Mouse (Mus musculus) mouse embryonic stem cell (cell line): ENCODE measurements around the gene Ms4a4d.
"Not testable (repeated sequence)": the region's sequence is repeated elsewhere in the genome, so short reads cannot be mapped to it uniquely, and the experiment has no call there.

Source experiments
- in situ Hi-C, 2 experiments: fragments of 300-500 bp; cut with MboI; formaldehyde crosslinking; loops; 1 replicate in 1 of 2; 3 replicates in 1 of 2; pipeline ENCODE4 v1.14.3; 2019 to 2020; ENCODE audit warnings: low sequenced_read_pairs in 2 of 2, low pct_unique_long_range_greater_than_20kb in 1 of 2, mixed read lengths in 1 of 2; ENCODE audit not compliant: unreplicated experiment in 1 of 2

Gene Ms4a4d

DNA sequence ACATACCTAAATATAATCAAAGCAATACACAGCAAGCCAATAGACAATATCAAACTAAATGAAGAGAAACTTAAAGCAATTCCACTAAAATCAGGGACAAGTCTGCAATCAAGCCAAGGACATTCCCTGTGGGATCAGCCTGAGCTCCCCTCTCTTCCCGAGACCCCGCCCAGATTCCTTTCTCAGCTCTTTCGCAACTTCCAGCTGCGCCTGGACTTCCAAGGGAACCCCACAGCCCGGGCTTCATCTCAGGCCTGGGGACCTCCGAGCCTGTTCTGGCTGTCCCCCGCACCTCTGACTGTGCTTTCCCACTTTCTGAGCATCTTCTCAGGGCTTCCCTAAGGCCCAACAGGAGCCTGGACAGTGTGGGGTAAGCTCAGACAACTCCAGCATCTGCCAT lies at the start of gene Ms4a4d:
TSS of gene Ms4a4d (plus strand) at position 209 of the 400 bp plus-strand sequence.
- in situ Hi-C loops = no loop called here

DNA sequence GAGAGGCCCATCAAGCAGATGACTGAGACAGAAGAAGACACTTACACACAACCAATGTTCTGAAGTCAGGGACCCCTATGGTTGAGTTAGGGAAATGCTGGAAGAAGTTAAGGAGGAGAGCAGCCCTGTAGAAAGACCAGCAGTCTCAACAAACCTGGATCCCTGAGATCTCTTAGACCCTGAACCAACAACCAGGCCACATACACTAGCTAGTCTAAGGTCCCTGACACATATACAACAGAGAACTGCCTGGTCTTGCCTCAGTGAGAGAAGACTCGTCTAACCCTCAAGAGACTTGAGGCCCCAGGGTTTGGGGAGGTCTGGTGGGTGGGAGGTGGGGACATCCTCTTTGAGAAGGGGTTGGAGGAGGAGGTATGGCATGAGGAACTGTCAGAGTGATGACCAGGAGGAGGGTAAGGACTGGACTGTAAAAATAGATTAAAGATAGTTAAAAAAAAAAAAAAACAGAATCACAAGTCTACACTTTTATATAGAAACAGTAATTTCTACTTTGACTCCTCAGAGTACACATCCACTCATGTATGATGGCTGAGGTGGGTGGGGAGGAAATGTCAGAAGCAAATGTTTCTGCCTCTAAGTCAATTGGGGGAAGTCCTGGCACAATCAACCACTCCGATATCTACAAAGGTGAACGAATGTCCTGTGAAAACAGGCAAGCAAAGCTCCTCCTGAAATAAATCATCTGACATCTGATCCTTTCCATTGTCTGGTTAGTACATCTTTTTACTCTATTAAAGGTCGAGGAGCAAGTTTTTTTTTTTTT lies 45.0 kb upstream of the Ms4a4d start:
- in situ Hi-C loops = no loop called here

DNA sequence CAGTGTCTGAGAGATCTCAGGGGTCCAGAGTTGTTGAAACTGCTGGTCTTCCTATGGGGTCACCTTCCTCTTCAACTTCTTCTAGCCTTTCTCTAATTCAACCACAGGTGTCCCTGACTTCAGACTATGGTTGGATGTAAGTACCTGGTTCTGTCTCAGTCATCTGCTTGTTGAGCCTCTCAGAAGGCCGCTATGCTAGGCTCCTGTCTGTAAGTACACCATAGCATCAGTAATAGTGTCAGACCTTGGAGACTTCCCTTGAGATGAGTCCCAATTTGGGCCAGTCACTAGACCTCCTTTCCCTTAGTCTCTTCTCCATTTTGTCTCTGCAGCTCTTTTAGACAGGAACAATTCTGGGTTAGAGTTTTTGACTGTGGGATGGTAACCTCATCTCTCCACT lies 43.9 kb upstream of the Ms4a4d start:
- in situ Hi-C loops = no loop called here

DNA sequence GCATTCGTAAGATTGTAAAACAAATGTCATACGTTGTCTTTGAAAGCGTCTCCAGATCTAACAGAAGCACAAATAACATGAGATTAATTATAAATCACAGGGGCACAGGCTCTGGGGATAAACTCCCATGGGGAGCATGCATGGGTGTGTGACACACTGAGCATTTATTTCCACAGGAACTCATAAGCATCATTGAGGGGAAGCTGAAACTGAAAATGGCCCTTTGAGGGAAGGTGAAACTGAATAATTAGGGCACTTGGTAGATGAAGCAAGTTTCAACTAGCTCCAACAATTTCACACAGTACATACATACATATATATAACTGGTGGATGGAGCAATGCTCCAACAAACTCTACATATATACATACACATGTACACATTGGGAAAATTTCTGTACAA lies 42.1 kb upstream of the Ms4a4d start:
- in situ Hi-C loops = no loop called here

DNA sequence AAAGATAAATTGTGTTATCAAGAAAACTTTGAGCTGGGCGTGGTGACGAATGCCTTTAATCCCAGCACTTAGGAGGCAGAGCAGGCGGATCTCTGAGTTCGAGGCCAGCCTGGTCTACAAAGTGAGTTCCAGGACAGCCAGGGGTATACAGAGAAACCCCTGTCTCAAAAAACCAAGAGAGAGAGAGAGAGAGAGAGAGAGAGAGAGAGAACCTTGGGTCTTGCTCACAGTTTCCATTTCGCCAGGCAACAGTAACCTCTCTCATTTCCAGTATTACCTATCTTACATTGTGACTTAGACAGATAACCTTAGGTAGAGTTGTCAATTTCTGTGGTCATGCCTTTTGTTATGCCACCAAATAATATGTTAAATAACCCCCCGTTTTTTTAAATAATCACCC lies 40.2 kb upstream of the Ms4a4d start:
- in situ Hi-C loops = no loop called here

DNA sequence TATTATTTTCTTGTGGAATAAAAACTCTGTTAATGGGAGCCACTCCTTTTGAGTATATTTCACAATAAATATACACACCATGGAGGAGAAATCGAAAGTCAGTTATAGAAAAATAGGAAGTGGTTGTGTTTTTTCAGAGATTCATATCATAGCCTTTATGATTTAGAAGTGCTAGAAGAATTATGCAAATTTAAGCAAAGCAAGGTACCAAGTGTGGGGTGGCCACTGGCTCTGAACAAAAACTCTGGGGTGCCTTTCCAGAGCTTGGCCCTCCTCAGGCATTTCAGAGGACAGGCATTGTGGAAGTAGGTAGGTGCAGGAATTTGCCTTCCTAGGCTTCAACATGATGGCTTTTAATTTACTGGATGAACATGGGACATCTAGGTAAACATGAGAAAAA lies 39.3 kb upstream of the Ms4a4d start:
- in situ Hi-C loops = not testable (repeated sequence)

GRCm38 (mm10) chr19:11500796-11501195 lies 35.8 kb upstream of the Ms4a4d start:
- in situ Hi-C loops = no loop called here

- in situ Hi-C loops = no loop called here
Measured at GRCm38 (mm10) chr19:11501326-11501725, 35.3 kb upstream of the Ms4a4d start.

GRCm38 (mm10) chr19:11504857-11505256 lies 31.7 kb upstream of the Ms4a4d start:
- in situ Hi-C loops = no loop called here

DNA sequence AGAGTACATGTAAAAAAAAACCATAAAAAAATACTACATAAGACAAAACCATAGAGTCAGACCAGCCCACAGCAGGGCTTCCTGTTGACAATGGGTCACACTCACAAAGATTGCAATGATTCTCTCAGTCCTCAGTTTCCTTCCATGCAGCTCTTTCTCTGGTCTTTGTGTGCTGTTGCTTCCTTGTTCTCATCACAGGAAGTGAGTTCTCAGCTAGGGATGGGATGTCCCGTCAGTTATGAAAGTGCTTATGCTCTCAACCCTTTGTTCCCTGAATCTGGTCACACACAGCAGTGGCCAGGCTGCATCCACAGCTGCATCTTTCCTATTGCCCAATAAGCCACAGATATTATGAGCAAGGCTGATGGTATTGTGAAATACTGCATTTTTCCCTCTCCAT lies 23.1 kb upstream of the Ms4a4d start:
- in situ Hi-C loops = no loop called here

DNA sequence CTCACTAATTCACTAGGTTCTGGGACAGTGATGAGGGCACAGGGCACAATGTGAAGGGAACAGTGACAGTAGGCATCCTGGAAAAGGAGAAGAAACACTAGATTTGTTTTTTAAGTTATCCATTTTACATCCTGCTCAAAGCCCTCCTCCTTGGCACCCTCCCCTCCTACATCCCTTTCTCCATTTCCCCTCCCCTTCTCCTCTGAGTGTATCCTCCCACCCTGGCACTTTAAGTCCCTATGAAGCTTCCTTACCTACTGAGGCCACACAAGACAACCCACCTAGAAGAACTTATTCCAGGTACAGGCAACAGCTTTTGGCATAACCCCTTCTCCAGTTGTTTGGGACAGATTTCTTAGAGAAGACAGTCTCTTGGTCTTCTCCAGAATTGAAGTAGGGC lies 20.4 kb upstream of the Ms4a4d start, which contains the start of gene Ms4a6b:
TSS of gene Ms4a6b (plus strand) at position 267 of the 400 bp plus-strand sequence.
- in situ Hi-C loops = no loop called here

- in situ Hi-C loops = no loop called here
Measured at GRCm38 (mm10) chr19:11516845-11517244, 19.8 kb upstream of the Ms4a4d start.

DNA sequence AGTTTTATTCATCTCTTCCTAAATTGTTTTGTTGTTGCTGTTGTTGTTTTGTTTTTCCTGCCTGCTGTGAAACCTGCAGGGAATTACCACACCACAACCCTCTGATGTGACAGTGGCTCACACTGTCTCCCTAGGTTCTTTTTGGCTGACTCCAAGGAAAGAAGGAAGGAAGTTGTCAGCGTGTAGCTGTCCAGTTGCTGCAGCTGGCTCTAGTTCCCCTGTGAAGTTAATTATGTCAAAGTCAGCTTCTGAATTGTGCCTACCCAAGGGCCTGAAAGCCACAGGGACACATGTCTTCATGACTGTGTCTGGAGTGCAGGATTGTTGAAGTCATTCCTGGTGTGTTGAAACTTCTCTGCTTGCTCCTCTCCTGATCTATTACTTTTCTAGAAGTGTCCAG lies 19.2 kb upstream of the Ms4a4d start:
- in situ Hi-C loops = not testable (repeated sequence)

DNA sequence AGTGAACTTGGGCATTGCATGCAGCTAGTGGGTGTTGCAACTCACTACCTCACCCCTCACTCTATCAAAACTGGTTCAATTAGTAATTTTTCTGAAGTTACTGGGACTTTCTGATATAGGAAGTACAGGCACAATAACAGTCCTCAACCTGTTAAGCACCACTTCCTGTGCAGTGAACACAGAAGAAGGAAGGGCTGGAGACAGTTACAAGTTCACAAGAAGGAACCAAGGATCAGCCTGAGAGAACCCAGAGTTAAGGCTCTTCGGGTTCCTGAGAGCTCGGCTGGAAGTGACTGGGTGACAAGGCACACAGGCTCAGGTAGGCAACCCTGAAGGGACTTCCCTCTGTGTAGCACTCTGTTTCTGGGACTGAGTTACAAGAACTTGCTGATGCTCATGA lies 18.2 kb upstream of the Ms4a4d start:
- in situ Hi-C loops = not testable (repeated sequence)

DNA sequence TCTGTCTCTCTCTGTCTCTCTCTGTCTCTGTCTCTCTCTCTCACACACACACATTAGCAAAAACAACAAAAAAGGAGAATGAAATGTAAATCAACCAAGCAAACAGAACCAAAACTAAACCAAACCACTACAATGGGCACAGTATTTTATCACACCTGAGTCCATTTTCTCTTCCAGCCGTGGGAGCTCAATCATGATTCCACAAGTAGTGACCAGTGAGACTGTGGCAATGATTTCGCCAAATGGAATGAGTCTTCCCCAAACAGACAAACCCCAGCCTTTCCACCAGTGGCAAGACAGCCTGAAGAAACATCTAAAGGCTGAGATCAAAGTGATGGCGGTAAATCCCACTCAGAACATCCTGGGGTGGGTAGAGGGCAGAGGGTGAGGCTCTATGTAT lies 16.5 kb upstream of the Ms4a4d start:
- in situ Hi-C loops = no loop called here

GRCm38 (mm10) chr19:11533421-11533820 lies 3.2 kb upstream of the Ms4a4d start:
- in situ Hi-C loops = no loop called here

DNA sequence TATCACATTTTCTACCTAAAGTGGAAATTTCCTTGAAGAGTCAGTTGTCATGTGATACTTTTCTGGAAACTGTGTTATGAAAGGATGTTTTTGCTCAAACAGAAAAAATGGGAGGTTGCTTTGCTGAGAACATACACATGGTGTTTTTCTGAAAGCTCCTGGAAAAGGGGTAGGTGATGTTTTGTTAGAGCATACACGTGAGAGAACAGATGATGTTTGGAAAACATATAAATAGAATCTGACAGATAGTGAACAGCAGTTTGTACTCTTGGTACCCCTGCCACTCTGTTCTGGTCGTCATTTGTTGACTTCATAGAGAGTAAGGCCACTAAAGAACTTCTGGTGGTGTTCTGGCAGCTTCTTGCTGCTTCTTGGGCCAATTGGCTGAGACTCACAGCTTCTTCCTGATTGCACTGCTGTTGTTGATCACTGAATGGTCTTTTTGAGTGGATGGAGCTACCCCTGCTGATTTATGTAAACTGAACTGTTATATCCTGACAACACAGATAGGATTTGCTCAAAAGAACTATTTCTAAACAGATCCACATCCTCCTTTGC lies 2.6 kb upstream of the Ms4a4d start:
- in situ Hi-C loops = no loop called here

GRCm38 (mm10) chr19:11537336-11537735 lies 735 bp downstream of the Ms4a4d start:
- in situ Hi-C loops = no loop called here

GRCm38 (mm10) chr19:11540166-11540821 lies 3.7 kb downstream of the Ms4a4d start:
- in situ Hi-C loops = not testable (repeated sequence)

- in situ Hi-C loops = not testable (repeated sequence)
Measured at GRCm38 (mm10) chr19:11544383-11544782, 7.8 kb downstream of the Ms4a4d start.
